Mouse (Mus musculus): Measurements from ENCODE around the gene Rptor. TPM values are rescaled to one million over a fixed set of nuclear protein-coding genes. Genes with fewer than 3 reads are reported as not detected.

Gene Rptor
- polyA plus RNA-seq, 1 experiment: 24.5 TPM

DNA sequence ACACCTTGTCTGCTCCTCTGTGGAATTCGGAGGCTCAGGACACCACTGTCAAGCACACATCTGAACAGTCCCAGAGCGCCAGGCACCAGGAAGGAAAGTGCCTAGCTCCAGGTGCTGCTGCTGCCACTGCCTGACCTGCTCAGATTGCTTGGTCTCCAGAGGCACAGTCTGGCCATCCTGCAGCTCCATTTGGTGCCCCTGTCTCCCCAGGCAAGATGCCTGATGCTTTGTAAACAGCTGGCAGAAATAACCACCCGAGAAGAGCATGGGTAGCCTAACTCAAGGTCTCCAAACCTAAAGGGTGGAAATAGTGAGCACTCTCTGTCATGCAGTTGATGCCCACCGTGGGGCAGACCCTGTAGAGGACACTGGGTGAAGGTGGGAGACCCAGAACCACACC is 311.7 kb downstream of the Rptor start:
- peak overlapping the region; percentile 56; the same call in 1 of the 2 replicates for H3K27ac ChIP-seq (replicated peaks; ENCODE audit: low read depth, low read length)
- peak overlapping the region; percentile 75 for H3K4me3 ChIP-seq (ENCODE audit: insufficient read depth, low read depth, low read length)
- H3K4me1 ChIP-seq (ENCODE audit: control insufficient read depth, insufficient read depth, insufficient read length, low read length): peaks cover 24% of the 10 kb centered on the region

DNA sequence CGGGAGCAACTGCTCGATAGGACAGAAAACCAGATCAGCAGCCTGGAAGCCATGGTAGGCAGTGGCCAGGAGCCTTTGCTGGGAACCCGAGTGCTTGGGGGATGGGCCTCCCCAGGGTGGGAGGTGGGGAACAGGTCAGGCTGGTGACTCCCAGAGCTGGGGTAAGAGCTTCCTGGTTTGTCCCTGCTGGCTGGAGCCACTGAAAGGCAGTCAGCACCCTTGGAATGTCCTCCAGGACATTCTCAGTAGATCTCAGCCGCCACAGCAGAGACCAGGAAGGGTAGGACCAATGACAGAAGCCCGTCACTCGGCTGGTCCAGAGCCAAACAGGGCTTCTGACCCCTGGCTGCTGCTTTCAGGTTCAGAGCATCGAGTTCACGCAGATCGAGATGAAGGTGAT is 313.0 kb downstream of the Rptor start:
- H3K27ac ChIP-seq (replicated peaks; ENCODE audit: low read depth, low read length): no peak overlapping the region
- H3K4me1 ChIP-seq (ENCODE audit: control insufficient read depth, insufficient read depth, insufficient read length, low read length): peaks cover 24% of the 10 kb centered on the region
- 0 out of 2 replicates have a peak overlapping the region, but pooled peaks have one; percentile 75 for H3K4me3 ChIP-seq (ENCODE audit: insufficient read depth, low read depth, low read length)

DNA sequence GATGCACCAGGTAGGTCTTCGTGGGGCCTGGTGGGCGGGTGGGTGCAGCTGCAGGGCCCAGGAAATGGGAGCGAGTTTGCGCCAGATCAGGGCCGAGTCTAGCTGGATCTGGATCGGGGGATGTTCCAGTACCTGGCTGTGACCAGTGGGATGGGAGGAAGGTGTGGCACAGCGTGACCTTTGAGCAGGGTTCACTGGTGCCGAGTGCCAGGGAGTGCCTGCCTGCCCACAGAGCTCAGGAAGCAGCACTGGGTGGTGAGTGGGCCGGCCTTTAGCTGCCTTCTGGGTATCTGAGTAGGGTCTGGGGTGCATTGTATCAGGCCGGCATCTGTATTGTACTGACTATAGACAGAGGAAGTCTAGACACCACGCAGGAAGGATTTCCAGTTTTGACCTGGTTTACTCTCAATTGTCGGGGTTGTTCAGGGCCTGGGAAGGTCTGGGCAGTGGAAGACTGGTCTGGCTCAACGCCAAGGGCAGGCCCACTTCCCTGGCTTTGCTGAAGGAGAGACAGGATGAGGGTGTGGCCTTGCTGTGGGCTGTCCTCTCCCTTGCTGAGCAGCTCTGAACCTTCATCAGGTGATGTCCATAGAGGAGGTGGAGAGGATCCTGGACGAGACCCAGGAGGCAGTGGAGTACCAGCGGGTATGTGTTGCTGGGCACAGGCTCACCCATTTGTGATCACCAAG is 313.5 kb downstream of the Rptor start:
- Histone ChIP-seq H3K4me3 (ENCODE audit: insufficient read depth, low read depth, low read length) (0 out of 2 replicates have a peak overlapping the region, but pooled peaks have one; percentile 2), H3K4me1 (ENCODE audit: control insufficient read depth, insufficient read depth, insufficient read length, low read length) (peaks cover 24% of the 10 kb centered on the region), H3K27ac (replicated peaks; ENCODE audit: low read depth, low read length) (no peak overlapping the region)

DNA sequence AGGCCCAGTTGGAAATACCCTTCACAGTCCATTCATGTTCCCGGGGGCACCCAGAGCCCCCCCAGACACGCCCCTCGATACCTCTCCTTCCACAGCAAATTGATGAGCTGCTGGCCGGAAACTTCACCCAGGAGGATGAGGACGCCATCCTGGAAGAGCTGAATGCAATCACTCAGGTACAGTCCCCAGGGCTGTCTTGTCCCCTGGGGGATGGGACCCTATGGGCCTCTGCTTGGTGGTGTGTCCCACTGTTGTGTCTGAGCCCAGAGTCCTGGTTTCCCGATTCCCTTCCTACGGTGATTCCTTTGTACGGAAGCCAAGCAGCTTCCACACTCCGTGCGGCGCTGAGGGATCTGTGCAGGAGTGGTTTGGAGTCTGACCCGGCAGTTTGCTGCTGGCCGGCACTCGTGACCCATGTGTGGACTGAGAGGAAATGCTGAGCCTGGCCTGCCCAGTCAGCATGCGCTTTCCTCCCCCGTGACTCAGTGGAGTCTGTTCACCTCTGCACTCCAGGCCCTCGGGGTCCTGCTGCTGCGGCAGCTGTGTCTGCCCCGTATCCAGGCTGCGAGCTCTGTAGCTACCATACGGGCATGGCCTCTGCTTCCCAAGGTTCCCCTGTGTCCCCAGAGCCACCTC is 314.2 kb downstream of the Rptor start:
- peaks cover 24% of the 10 kb centered on the region for H3K4me1 ChIP-seq (ENCODE audit: control insufficient read depth, insufficient read depth, insufficient read length, low read length)
- no peak overlapping the region for H3K27ac ChIP-seq (replicated peaks; ENCODE audit: low read depth, low read length)

DNA sequence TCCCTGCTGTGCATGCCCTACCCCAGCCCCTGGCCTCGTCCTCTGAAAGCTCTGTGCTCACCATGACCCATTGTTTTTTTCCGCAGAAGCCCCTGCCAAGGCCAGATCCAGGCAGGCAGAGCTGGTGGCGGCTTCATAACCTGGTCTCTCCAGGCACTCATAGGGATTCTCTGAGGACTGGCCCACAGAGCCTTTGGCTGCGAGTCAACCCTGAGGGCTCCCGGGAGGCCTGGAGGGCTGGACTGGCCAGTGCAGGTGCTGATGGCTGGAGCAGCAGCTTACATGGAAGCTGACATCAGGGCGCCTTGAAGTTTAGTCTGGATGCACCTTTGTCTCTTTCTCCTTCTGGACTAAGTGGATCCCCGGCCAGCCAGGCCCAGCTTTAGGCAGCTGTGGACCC is 315.8 kb downstream of the Rptor start:
- Histone ChIP-seq H3K27ac (replicated peaks; ENCODE audit: low read depth, low read length) (no peak overlapping the region), H3K4me1 (ENCODE audit: control insufficient read depth, insufficient read depth, insufficient read length, low read length) (peaks cover 24% of the 10 kb centered on the region), H3K4me3 (ENCODE audit: insufficient read depth, low read depth, low read length) (no peak overlapping the region)

More for the DNA sequence above, 314.2 kb downstream of the Rptor start:
- no peak overlapping the region; the same call in 1 of the 2 replicates for H3K4me3 ChIP-seq (ENCODE audit: insufficient read depth, low read depth, low read length)

DNA sequence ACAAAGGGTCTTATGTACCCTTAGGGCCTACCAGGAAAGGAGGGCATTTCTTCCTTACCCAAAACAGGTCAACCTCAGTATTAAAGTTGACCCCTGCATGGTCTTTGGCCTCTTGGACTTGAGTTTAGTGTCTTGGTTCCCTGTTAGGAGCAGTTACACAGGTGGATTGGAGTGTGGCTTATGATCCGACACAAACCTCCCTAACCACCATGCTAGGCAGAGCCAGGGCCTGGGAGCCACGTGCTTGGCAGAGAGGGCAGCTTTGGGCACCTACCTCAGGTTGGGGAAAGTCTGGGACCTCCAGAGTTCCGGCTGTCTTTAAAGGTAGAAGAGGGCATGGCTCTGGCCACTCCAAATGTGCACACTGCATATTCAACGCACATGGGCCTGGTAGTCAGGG is 316.7 kb downstream of the Rptor start:
- H3K4me1 ChIP-seq (ENCODE audit: control insufficient read depth, insufficient read depth, insufficient read length, low read length): peaks cover 21% of the 10 kb centered on the region
- H3K27ac ChIP-seq (replicated peaks; ENCODE audit: low read depth, low read length): no peak overlapping the region
- H3K4me3 ChIP-seq (ENCODE audit: insufficient read depth, low read depth, low read length): no peak overlapping the region

DNA sequence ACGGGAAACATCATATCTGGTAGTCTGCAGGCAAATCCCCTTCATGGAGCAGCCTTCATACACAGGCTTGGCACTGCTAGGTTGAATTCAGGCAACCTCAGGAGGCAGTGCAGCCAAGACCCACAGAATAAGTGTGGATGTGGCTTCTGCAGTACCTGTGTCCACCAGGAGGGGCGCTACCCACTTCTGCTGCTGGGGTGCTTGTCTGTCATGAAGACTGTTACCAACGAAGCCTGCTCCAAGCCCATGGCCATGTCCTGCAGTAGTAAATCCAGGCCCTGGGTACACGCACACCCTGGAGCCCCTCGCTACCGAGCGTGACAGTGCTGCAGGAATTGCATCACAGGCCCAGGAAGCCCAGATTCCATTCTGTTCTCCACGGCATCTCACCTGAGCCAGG is 317.2 kb downstream of the Rptor start:
- Histone ChIP-seq H3K4me3 (ENCODE audit: insufficient read depth, low read depth, low read length) (no peak overlapping the region), H3K4me1 (ENCODE audit: control insufficient read depth, insufficient read depth, insufficient read length, low read length) (peaks cover 17% of the 10 kb centered on the region), H3K27ac (replicated peaks; ENCODE audit: low read depth, low read length) (no peak overlapping the region)

DNA sequence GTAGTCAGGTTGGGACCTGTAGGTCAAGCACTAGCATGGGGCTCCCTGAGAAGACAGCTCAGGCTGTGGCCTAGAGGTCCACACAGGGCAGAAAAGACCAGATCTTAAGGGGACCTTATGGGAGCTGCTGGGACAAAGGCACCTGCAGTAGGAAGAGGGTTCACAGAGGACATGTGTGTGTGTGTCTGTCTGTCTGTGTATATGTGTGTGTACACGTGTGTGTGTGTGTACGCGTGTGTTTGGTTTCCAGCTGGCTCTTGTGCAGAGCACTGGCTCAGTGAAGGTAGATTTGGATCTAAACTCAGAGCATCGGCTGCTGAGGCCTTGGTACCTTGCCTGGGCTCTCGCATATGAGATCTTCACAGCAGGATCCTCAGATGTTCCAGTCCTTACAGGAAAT is 318.0 kb downstream of the Rptor start:
- H3K27ac ChIP-seq (replicated peaks; ENCODE audit: low read depth, low read length): no peak overlapping the region
- H3K4me1 ChIP-seq (ENCODE audit: control insufficient read depth, insufficient read depth, insufficient read length, low read length): peaks cover 9% of the 10 kb centered on the region; the same call in 1 of the 2 replicates
- no peak overlapping the region for H3K4me3 ChIP-seq (ENCODE audit: insufficient read depth, low read depth, low read length)

DNA sequence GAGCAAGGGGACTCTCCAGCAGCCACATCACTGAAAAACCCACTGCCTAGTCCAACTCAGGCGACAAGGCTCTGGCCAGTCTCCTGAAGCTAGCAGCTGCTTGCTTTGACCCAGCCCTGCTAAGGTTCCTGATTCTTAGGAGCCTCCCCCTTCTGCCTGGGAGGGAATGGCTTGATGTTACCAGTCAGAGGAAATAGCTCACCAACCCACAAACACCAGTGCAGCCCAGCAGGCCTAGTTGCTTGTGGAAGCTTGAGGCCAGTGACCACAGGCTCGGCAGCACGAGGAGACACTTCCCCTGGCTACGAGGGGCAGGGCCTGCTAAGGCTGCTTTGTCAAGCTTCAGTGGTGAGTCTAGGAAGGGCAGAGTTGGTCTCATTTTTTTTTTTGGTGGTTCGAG is 322.5 kb downstream of the Rptor start:
- H3K27ac ChIP-seq (replicated peaks; ENCODE audit: low read depth, low read length): 0 out of 2 replicates have a peak overlapping the region, but pooled peaks have one; percentile 28
- H3K4me1 ChIP-seq (ENCODE audit: control insufficient read depth, insufficient read depth, insufficient read length, low read length): no peaks in the 10 kb centered on the region
- no peak overlapping the region for H3K4me3 ChIP-seq (ENCODE audit: insufficient read depth, low read depth, low read length)

DNA sequence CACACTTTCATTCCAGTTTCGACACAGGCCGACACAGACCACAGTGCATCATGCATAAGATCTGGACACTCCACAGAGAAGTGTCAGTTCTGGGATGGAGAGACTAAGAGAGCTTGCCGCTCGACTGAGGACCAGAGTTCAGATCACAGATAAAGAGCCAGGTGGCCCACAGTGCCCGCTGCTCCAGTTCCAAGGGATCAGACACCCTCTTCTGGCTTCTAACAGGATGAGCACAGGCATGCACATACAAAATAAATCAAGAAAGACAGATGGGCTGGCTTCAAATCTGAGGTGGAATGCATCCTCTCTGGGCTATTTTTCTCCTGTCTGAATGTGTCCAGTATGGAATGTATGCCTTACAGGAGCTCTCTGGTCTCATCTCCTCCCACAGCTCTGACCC is 324.1 kb downstream of the Rptor start:
- H3K4me3 ChIP-seq (ENCODE audit: insufficient read depth, low read depth, low read length): no peak overlapping the region
- no peak overlapping the region for H3K27ac ChIP-seq (replicated peaks; ENCODE audit: low read depth, low read length)
- no peaks in the 10 kb centered on the region for H3K4me1 ChIP-seq (ENCODE audit: control insufficient read depth, insufficient read depth, insufficient read length, low read length)

DNA sequence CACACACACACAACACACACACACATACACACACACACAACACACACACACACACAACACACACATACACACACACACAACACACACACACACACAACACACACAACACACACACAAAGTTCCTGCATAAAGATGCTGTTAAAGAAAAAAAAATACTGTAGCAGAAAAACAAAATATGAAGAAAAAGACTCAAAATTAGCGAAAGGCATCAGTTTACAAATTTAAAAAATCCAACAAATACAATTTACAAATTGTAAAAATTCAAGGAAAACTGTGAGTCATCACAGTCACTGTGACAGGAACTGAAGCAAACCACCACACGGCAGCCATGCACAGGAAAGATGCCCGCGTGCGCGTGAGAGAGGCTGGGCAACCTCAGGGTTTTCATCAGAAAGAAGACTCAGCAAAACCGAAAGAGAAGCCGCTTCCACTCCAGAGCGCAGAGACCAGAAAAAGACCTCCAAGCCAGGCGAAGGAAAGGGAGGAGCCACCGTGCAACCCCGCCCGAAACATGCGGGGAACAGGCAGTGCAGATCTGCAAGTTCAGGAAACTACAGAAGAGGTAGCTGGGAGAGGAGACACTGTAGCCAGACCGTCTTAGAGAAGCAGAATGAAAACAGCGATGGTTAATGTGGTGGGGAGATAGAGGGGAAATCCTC is 325.4 kb downstream of the Rptor start:
- H3K4me3 ChIP-seq (ENCODE audit: insufficient read depth, low read depth, low read length): peak overlapping the region; percentile 29
- H3K27ac ChIP-seq (replicated peaks; ENCODE audit: low read depth, low read length): peak overlapping the region; percentile 8; the same call in 1 of the 2 replicates
- H3K4me1 ChIP-seq (ENCODE audit: control insufficient read depth, insufficient read depth, insufficient read length, low read length): no peaks in the 10 kb centered on the region; the same call in 1 of the 2 replicates

DNA sequence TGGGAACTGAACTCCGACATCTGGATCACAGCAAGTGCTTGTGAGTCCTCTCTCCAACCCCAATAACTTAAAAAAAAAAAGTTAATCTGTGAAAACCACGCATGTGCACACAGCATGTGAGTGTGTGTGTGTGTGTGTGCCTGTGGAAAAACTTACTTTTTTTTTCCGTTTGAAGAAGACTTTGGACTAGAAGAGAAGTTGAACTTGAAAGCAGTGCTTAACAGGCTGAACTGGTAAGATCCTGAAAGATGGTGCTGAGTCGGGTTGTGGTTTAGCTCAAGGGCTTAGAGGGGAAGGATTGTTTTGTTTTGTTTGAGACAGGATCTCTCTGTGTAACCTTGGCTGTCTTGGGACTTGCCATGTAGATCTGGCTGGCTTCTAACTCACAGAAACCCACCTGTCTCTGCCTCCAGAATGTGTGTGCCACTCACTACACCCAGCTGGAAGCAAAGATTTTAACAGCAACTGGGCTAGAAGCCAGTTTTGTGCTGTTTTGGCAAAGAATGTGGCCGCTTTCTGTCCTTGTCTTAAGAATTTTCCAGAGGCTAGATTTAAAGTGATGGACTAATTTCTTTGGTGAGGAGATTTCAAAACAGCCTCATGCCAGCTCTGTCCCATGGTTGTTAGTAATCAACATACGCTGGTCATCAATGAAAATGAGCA is 327.0 kb downstream of the Rptor start:
- Histone ChIP-seq H3K4me3 (ENCODE audit: insufficient read depth, low read depth, low read length) (no peak overlapping the region), H3K27ac (replicated peaks; ENCODE audit: low read depth, low read length) (no peak overlapping the region)

DNA sequence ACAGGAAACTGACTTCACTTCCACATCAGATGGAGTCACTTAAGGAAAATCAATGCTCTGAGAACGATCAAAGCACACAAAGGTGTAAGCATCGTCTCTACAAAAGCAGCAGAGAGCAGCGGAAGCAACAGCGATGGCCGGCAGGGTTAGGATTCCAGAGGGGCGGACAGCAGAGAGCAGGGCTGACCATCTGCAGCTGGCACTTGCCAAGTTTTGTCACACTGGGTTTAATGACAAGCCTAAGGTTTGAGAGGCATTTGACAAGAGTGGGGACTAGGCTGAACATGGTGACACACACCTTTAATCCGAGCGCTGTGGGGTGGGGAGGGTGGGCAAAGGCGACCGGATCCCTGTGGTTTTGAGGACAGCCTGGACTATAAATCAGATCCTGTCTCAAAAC is 329.1 kb downstream of the Rptor start:
- Histone ChIP-seq H3K4me1 (ENCODE audit: control insufficient read depth, insufficient read depth, insufficient read length, low read length) (no peaks in the 10 kb centered on the region; the same call in 1 of the 2 replicates), H3K27ac (replicated peaks; ENCODE audit: low read depth, low read length) (no peak overlapping the region), H3K4me3 (ENCODE audit: insufficient read depth, low read depth, low read length) (no peak overlapping the region)

More for the DNA sequence above, 327.0 kb downstream of the Rptor start:
- H3K4me1 ChIP-seq (ENCODE audit: control insufficient read depth, insufficient read depth, insufficient read length, low read length): no peaks in the 10 kb centered on the region; the same call in 1 of the 2 replicates

DNA sequence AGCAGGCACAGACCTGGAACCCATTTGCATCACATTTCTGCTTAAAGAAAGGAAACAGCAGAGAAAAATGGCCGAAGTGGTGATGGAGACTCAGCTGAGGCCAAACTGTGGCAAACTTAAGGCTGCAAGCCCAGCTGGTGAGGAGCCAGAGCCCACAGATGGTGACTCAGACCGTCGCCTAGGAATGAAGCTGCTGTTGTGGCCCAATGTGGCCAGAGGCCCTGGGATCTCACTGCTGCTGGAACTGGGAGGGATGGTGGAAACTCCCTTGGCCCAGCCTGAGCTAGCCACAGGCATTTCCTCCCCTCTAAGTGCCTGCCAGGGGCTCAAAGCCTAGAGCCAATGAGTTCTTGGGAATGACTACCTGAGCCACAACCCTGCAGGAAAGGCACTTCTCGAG is 330.4 kb downstream of the Rptor start:
- H3K4me3 ChIP-seq (ENCODE audit: insufficient read depth, low read depth, low read length): no peak overlapping the region
- no peak overlapping the region for H3K27ac ChIP-seq (replicated peaks; ENCODE audit: low read depth, low read length)
- peaks cover 2% of the 10 kb centered on the region for H3K4me1 ChIP-seq (ENCODE audit: control insufficient read depth, insufficient read depth, insufficient read length, low read length)
